Mouse (Mus musculus) granulocyte monocyte progenitor cell, adult 5-6 weeks (primary cell): Measurements from ENCODE around the gene Mbl2. TPM values are rescaled to one million over a fixed set of nuclear protein-coding genes. Genes with fewer than 3 reads are reported as not detected.

Experiments
- total RNA-seq, 2 experiments: library from RNA; stranded (forward) in 1 of 2; stranded (reverse) in 1 of 2; fragments of 200-712, 200-1000 nt in 1 of 2; fragments of >200 nt in 1 of 2; fragmentation: Nextera tagmentation in 1 of 2; gene quantifications; 2 replicates each; pipeline ENCODE4 v1.2.3; 2014 to 2017

Gene Mbl2
- total RNA-seq, 2 experiments from 2014 or later: not detected

Other genes with a start within 250 kb of the Mbl2 start
- not detected in 2 replicates for gene Trpd52l3, start 229.2 kb upstream of the Mbl2 start, total RNA-seq (2014; fragmentation: Nextera tagmentation)
- not detected in 2 replicates for gene Trpd52l3, start 229.2 kb upstream of the Mbl2 start, total RNA-seq (2017)
- gene Uhrf2, start 202.4 kb upstream of the Mbl2 start, total RNA-seq (2014; fragmentation: Nextera tagmentation): 72.0 and 99.0 TPM in 2 replicates
- 53.7 and 72.7 TPM in 2 replicates for gene Uhrf2, start 202.4 kb upstream of the Mbl2 start, total RNA-seq (2017)
- not detected in 2 replicates for gene Gldc, start 57.5 kb upstream of the Mbl2 start, total RNA-seq (2014; fragmentation: Nextera tagmentation)
- not detected in 2 replicates for gene Gldc, start 57.5 kb upstream of the Mbl2 start, total RNA-seq (2017)